Mouse (Mus musculus) urinary bladder, postnatal 36 days (tissue): Measurements from ENCODE around the gene Soat1.
"Not testable (repeated sequence)": the region's sequence is repeated elsewhere in the genome, so short reads cannot be mapped to it uniquely, and the experiment has no call there.

Experiments
- DNase-seq, 2 experiments: peaks; one replicate each; pipeline ENCODE4 v3.0.0; 2022; ENCODE audit warnings: low spot score in 2 of 2, mixed read lengths in 1 of 2

Soat1 gene

GRCm38 (mm10) chr1:156424054-156424453, 50.1 kb downstream of the Soat1 start:
- no peak for DNase-seq

DNA sequence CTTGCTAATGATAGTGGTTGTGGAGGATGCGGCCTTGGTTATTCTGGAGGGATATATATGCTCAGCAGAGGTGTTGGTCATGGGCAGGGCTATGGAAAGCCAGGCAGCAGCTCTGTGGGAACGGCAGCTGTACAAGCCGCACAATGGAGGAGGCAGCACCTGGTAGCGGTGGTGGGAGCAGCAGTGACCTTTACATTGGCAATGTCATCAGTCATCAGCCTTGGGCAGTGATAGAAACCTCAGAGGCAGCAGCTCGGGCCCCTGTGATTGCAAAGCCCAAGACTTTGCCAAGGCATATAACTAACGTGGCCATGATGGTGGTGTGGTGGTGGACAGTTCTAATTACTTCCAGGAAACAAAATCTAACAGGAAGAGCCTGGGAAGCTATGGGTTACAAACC, 50.6 kb downstream of the Soat1 start:
- no peak for DNase-seq

- no peak for DNase-seq
Measured at GRCm38 (mm10) chr1:156422856-156423255, 51.3 kb downstream of the Soat1 start.

GRCm38 (mm10) chr1:156420671-156421297, 53.3 kb downstream of the Soat1 start, which contains the start of gene Axdnd1:
Gene Axdnd1, minus strand, starts transcription at chr1:156421159.
- peak; percentile 76 to 84 for DNase-seq

- DNase-seq = peak in 1 of 2 experiments; percentile 7
Measured at GRCm38 (mm10) chr1:156418170-156418569, 56.0 kb downstream of the Soat1 start.

GRCm38 (mm10) chr1:156408521-156408920, 65.6 kb downstream of the Soat1 start:
- no peak for DNase-seq

GRCm38 (mm10) chr1:156408004-156408403, 66.1 kb downstream of the Soat1 start:
- no peak for DNase-seq

GRCm38 (mm10) chr1:156403251-156403650, 70.9 kb downstream of the Soat1 start:
- DNase-seq = no peak

DNA sequence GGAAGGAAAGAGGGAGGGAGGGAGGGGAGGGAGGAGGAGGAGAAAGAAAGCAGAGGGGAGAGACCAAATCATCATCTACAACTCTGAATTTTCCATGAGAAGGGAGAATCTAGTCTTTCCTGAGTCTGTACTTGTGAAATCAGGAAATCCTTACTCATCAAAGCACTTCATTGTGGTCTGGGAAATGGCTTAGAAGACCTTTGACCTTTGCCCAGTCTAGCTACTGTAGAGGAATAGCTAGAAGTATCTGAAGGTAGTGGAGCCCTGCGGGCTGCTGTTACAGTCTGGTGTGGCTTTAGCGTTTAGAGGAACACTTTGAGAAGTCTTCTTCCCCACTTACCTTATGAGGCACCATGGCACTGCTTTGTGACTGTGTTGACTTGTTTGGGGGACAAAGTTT, 71.6 kb downstream of the Soat1 start:
- DNase-seq = no peak

DNA sequence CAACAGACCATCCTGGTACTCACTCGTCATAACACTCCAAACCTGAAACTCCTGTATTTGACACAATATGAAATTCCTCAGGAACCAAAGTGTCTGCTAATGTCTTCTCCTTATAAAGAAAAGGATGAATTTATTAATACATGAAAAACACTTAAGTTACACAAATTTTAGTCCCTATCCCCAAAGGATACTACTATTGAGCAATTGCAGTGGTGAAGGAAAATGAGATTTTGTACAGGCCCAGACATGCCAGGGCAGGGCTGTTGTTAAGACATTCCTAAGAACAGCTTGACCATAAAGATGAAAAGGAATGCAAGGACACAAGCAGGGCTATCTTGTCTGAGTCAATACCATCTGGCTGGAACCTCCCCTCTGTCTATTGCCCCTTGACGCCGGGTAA, 74.0 kb downstream of the Soat1 start:
- not testable (repeated sequence) for DNase-seq

DNA sequence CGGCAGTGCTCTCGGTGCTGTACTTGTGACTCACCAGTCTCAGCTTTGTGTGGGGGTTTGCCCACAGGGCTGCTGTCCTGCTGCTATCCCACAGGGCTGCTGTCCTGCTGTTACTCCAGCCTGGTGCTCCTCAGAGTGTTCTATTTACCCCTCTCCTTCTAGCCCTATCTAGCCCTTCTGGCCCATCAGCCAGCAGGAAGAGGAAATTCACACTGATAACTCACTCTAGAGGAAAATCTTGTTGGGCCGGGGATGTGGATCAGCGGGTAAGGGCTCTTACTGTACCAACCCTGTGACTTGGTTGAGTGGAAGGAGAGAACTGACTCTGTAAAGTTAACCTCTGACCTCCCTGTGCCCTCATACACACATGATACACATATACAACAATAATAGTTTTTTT, 81.0 kb downstream of the Soat1 start:
- no peak for DNase-seq

DNA sequence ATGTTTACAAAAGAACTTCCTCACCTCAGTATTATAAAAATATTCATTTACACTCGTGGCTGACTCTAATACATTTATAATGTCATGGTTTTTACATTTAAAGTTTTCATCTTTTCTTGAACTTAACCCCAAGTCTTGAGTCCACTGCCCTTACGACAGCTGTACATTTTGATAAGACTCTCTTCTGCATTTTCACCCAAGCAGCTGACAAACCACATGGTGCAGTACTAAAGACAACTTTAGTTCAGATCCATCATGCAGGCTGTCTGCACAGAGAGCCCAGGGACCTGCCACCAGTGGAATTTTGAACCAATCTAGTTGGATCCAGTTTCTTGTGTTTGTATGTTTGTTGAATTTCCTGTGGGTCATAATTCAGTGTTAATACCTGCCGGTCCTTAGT, 87.3 kb downstream of the Soat1 start:
- DNase-seq = no peak

- DNase-seq = no peak
Measured at GRCm38 (mm10) chr1:156386232-156386631, 87.9 kb downstream of the Soat1 start.

GRCm38 (mm10) chr1:156381217-156381616, 92.9 kb downstream of the Soat1 start:
- DNase-seq = no peak
